Mouse (Mus musculus): ENCODE measurements at regions not wholly inside any gene's neighbourhood (a gene's known extent, or its start where the extent isn't known, plus 50 kb on each side); places are given as distances from the start of the nearest gene placed in this dataset.

GRCm38 (mm10) chr8:11077138-11077537, 68.9 kb upstream of the Irs2 start:
- ATAC-seq (ENCODE audit: insufficient number of reproducible peaks, insufficient read depth, low FRiP score, low read depth): no peak
- H3K27ac ChIP-seq (replicated peaks in 1 of 2; ENCODE audit: control insufficient read depth in 1 of 2, insufficient read depth in 1 of 2, low read depth in 2 of 2, low read length in 2 of 2): no peak overlapping the region
- H3K4me2 ChIP-seq (ENCODE audit: low read length): peak overlapping the region; percentile 43
- H3K4me1 ChIP-seq (ENCODE audit: control insufficient read depth in 2 of 2, insufficient read depth in 2 of 2, low read length in 2 of 2): peaks cover 6 to 8% of the 10 kb centered on the region in 2 experiments; a peak in 2 of 4 replicates
- H3K27me3 ChIP-seq (ENCODE audit: control insufficient read depth, insufficient read depth, low read length): no peaks in the 10 kb centered on the region
- 49% methylated on average over 9 of the region's 9 CpGs for WGBS
- no peaks in the 10 kb centered on the region for H3K9me3 ChIP-seq (ENCODE audit: control insufficient read depth, low read length)
- no peak overlapping the region for H3K9ac ChIP-seq (ENCODE audit: low read length)
- H3K36me3 ChIP-seq (ENCODE audit: control insufficient read depth, insufficient read depth, low read length): no peaks in the 10 kb centered on the region
- H3K4me3 ChIP-seq (ENCODE audit: control insufficient read depth in 1 of 2, insufficient read depth in 1 of 2, low read depth in 1 of 2, low read length in 2 of 2): no peak overlapping the region

- no peaks in the 10 kb centered on the region for H3K36me3 ChIP-seq (ENCODE audit: control insufficient read depth, insufficient read depth, low read length)
- no peaks in the 10 kb centered on the region for H3K9me3 ChIP-seq (ENCODE audit: control insufficient read depth, low read length)
- H3K27me3 ChIP-seq (ENCODE audit: control insufficient read depth, insufficient read depth, low read length): no peaks in the 10 kb centered on the region
- no peak overlapping the region for H3K4me3 ChIP-seq (ENCODE audit: control insufficient read depth in 1 of 2, insufficient read depth in 1 of 2, low read depth in 1 of 2, low read length in 2 of 2)
- ATAC-seq (ENCODE audit: insufficient number of reproducible peaks, insufficient read depth, low FRiP score, low read depth): no peak
- no peak overlapping the region for H3K9ac ChIP-seq (ENCODE audit: low read length)
- H3K4me2 ChIP-seq (ENCODE audit: low read length): no peak overlapping the region
- 63% methylated on average over 2 of the region's 2 CpGs for WGBS
- no peak overlapping the region for H3K27ac ChIP-seq (replicated peaks in 1 of 2; ENCODE audit: control insufficient read depth in 1 of 2, insufficient read depth in 1 of 2, low read depth in 2 of 2, low read length in 2 of 2)
- no peaks in the 10 kb centered on the region for H3K4me1 ChIP-seq (ENCODE audit: control insufficient read depth in 2 of 2, insufficient read depth in 2 of 2, low read length in 2 of 2)
Measured at GRCm38 (mm10) chr8:11071162-11071561, 62.9 kb upstream of the Irs2 start.

- H3K9ac ChIP-seq (ENCODE audit: low read length): no peak overlapping the region
- H3K4me3 ChIP-seq (ENCODE audit: control insufficient read depth in 1 of 2, insufficient read depth in 1 of 2, low read depth in 1 of 2, low read length in 2 of 2): no peak overlapping the region
- no peak overlapping the region for H3K4me2 ChIP-seq (ENCODE audit: low read length)
- H3K27me3 ChIP-seq (ENCODE audit: control insufficient read depth, insufficient read depth, low read length): no peaks in the 10 kb centered on the region
- 78% methylated on average over 7 of the region's 7 CpGs for WGBS
- peaks cover 0 to 2% of the 10 kb centered on the region in 2 experiments; a peak in 1 of 4 replicates for H3K4me1 ChIP-seq (ENCODE audit: control insufficient read depth in 2 of 2, insufficient read depth in 2 of 2, low read length in 2 of 2)
- H3K27ac ChIP-seq (replicated peaks in 1 of 2; ENCODE audit: control insufficient read depth in 1 of 2, insufficient read depth in 1 of 2, low read depth in 2 of 2, low read length in 2 of 2): no peak overlapping the region
- ATAC-seq (ENCODE audit: insufficient number of reproducible peaks, insufficient read depth, low FRiP score, low read depth): no peak
- no peaks in the 10 kb centered on the region for H3K9me3 ChIP-seq (ENCODE audit: control insufficient read depth, low read length)
- no peaks in the 10 kb centered on the region for H3K36me3 ChIP-seq (ENCODE audit: control insufficient read depth, insufficient read depth, low read length)
Measured at GRCm38 (mm10) chr8:11067450-11067849, 59.2 kb upstream of the Irs2 start.

GRCm38 (mm10) chr8:11065990-11066389, 57.7 kb upstream of the Irs2 start:
- Histone ChIP-seq H3K4me3 (ENCODE audit: control insufficient read depth in 1 of 2, insufficient read depth in 1 of 2, low read depth in 1 of 2, low read length in 2 of 2) (no peak overlapping the region), H3K27ac (replicated peaks in 1 of 2; ENCODE audit: control insufficient read depth in 1 of 2, insufficient read depth in 1 of 2, low read depth in 2 of 2, low read length in 2 of 2) (no peak overlapping the region), H3K4me2 (ENCODE audit: low read length) (no peak overlapping the region), H3K36me3 (ENCODE audit: control insufficient read depth, insufficient read depth, low read length) (no peaks in the 10 kb centered on the region), H3K9ac (ENCODE audit: low read length) (no peak overlapping the region), H3K9me3 (ENCODE audit: control insufficient read depth, low read length) (no peaks in the 10 kb centered on the region), H3K4me1 (ENCODE audit: control insufficient read depth in 2 of 2, insufficient read depth in 2 of 2, low read length in 2 of 2) (peaks cover 0 to 2% of the 10 kb centered on the region in 2 experiments; a peak in 1 of 4 replicates), H3K27me3 (ENCODE audit: control insufficient read depth, insufficient read depth, low read length) (no peaks in the 10 kb centered on the region)
- ATAC-seq (ENCODE audit: insufficient number of reproducible peaks, insufficient read depth, low FRiP score, low read depth): no peak
- WGBS: 92% methylated on average over 9 of the region's 9 CpGs

- 35% methylated on average over 4 of the region's 4 CpGs for WGBS
- no peaks in the 10 kb centered on the region for H3K27me3 ChIP-seq (ENCODE audit: control insufficient read depth, insufficient read depth, low read length)
- H3K9ac ChIP-seq (ENCODE audit: low read length): no peak overlapping the region
- no peak for ATAC-seq (ENCODE audit: insufficient number of reproducible peaks, insufficient read depth, low FRiP score, low read depth)
- H3K36me3 ChIP-seq (ENCODE audit: control insufficient read depth, insufficient read depth, low read length): no peaks in the 10 kb centered on the region
- H3K9me3 ChIP-seq (ENCODE audit: control insufficient read depth, low read length): no peaks in the 10 kb centered on the region
- H3K4me3 ChIP-seq (ENCODE audit: control insufficient read depth in 1 of 2, insufficient read depth in 1 of 2, low read depth in 1 of 2, low read length in 2 of 2): no peak overlapping the region
- peaks cover 0 to 2% of the 10 kb centered on the region in 2 experiments; a peak in 1 of 4 replicates for H3K4me1 ChIP-seq (ENCODE audit: control insufficient read depth in 2 of 2, insufficient read depth in 2 of 2, low read length in 2 of 2)
- H3K4me2 ChIP-seq (ENCODE audit: low read length): no peak overlapping the region
- no peak overlapping the region for H3K27ac ChIP-seq (replicated peaks in 1 of 2; ENCODE audit: control insufficient read depth in 1 of 2, insufficient read depth in 1 of 2, low read depth in 2 of 2, low read length in 2 of 2)
Measured at GRCm38 (mm10) chr8:11065303-11065702, 57.0 kb upstream of the Irs2 start.

- Histone ChIP-seq H3K4me2 (ENCODE audit: low read length) (no peak overlapping the region), H3K36me3 (ENCODE audit: control insufficient read depth, insufficient read depth, low read length) (no peaks in the 10 kb centered on the region), H3K27me3 (ENCODE audit: control insufficient read depth, insufficient read depth, low read length) (no peaks in the 10 kb centered on the region), H3K4me3 (ENCODE audit: control insufficient read depth in 1 of 2, insufficient read depth in 1 of 2, low read depth in 1 of 2, low read length in 2 of 2) (no peak overlapping the region), H3K4me1 (ENCODE audit: control insufficient read depth in 2 of 2, insufficient read depth in 2 of 2, low read length in 2 of 2) (peaks cover 0 to 2% of the 10 kb centered on the region in 2 experiments; a peak in 1 of 4 replicates), H3K9ac (ENCODE audit: low read length) (no peak overlapping the region), H3K9me3 (ENCODE audit: control insufficient read depth, low read length) (no peaks in the 10 kb centered on the region), H3K27ac (replicated peaks in 1 of 2; ENCODE audit: control insufficient read depth in 1 of 2, insufficient read depth in 1 of 2, low read depth in 2 of 2, low read length in 2 of 2) (no peak overlapping the region)
- ATAC-seq (ENCODE audit: insufficient number of reproducible peaks, insufficient read depth, low FRiP score, low read depth): no peak
- WGBS: 66% methylated on average over 8 of the region's 8 CpGs
Measured at GRCm38 (mm10) chr8:11063058-11063457, 54.8 kb upstream of the Irs2 start.

- H3K36me3 ChIP-seq (ENCODE audit: control insufficient read depth, insufficient read depth, low read length): no peaks in the 10 kb centered on the region
- H3K27ac ChIP-seq (replicated peaks in 1 of 2; ENCODE audit: control insufficient read depth in 1 of 2, insufficient read depth in 1 of 2, low read depth in 2 of 2, low read length in 2 of 2): no peak overlapping the region
- no peak overlapping the region for H3K9ac ChIP-seq (ENCODE audit: low read length)
- no peak overlapping the region for H3K4me3 ChIP-seq (ENCODE audit: control insufficient read depth in 1 of 2, insufficient read depth in 1 of 2, low read depth in 1 of 2, low read length in 2 of 2)
- no peaks in the 10 kb centered on the region for H3K27me3 ChIP-seq (ENCODE audit: control insufficient read depth, insufficient read depth, low read length)
- no peak overlapping the region for H3K4me2 ChIP-seq (ENCODE audit: low read length)
- H3K9me3 ChIP-seq (ENCODE audit: control insufficient read depth, low read length): no peaks in the 10 kb centered on the region
- no peak for ATAC-seq (ENCODE audit: insufficient number of reproducible peaks, insufficient read depth, low FRiP score, low read depth)
- H3K4me1 ChIP-seq (ENCODE audit: control insufficient read depth in 2 of 2, insufficient read depth in 2 of 2, low read length in 2 of 2): peaks cover 0 to 2% of the 10 kb centered on the region in 2 experiments; a peak in 1 of 4 replicates
- WGBS: 51% methylated on average over 3 of the region's 3 CpGs
Measured at GRCm38 (mm10) chr8:11062348-11062946, 54.2 kb upstream of the Irs2 start.

GRCm38 (mm10) chr8:11061711-11062110, 53.5 kb upstream of the Irs2 start:
- WGBS: 72% methylated on average over 1 of the region's 1 CpGs
- no peaks in the 10 kb centered on the region for H3K9me3 ChIP-seq (ENCODE audit: control insufficient read depth, low read length)
- H3K4me2 ChIP-seq (ENCODE audit: low read length): no peak overlapping the region
- no peaks in the 10 kb centered on the region for H3K36me3 ChIP-seq (ENCODE audit: control insufficient read depth, insufficient read depth, low read length)
- H3K4me1 ChIP-seq (ENCODE audit: control insufficient read depth in 2 of 2, insufficient read depth in 2 of 2, low read length in 2 of 2): peaks cover 0 to 2% of the 10 kb centered on the region in 2 experiments; a peak in 1 of 4 replicates
- no peak overlapping the region for H3K4me3 ChIP-seq (ENCODE audit: control insufficient read depth in 1 of 2, insufficient read depth in 1 of 2, low read depth in 1 of 2, low read length in 2 of 2)
- H3K9ac ChIP-seq (ENCODE audit: low read length): no peak overlapping the region
- no peaks in the 10 kb centered on the region for H3K27me3 ChIP-seq (ENCODE audit: control insufficient read depth, insufficient read depth, low read length)
- H3K27ac ChIP-seq (replicated peaks in 1 of 2; ENCODE audit: control insufficient read depth in 1 of 2, insufficient read depth in 1 of 2, low read depth in 2 of 2, low read length in 2 of 2): no peak overlapping the region
- ATAC-seq (ENCODE audit: insufficient number of reproducible peaks, insufficient read depth, low FRiP score, low read depth): no peak
